Mouse (Mus musculus) brain, embryonic 14.5 days (tissue): Measurements from ENCODE around the gene Fam13c.

ENCODE experiments used
- CTCF ChIP-seq: fragments of 200-500 bp; IDR thresholded peaks from 2 replicates; pipeline ENCODE4 v1.5.1; 2012; ENCODE audit warnings: inconsistent platforms, mild to moderate bottlenecking, moderate library complexity, borderline replicate concordance; ENCODE audit not compliant: insufficient read depth, insufficient read length; ENCODE audit errors: extremely low read depth
- POLR2A ChIP-seq: fragments of 200-500 bp; IDR thresholded peaks from 2 replicates; pipeline ENCODE4 v1.6.1; 2012; ENCODE audit warnings: mild to moderate bottlenecking, inconsistent platforms, borderline replicate concordance; ENCODE audit not compliant: poor library complexity, insufficient read depth, insufficient read length, severe bottlenecking; ENCODE audit errors: extremely low read depth

- TF ChIP-seq POLR2A (no peak), CTCF (no peak)
These were observed 7.5 kb downstream of the Fam13c start for GRCm38 (mm10) chr10:70447787-70448186.
